Mouse (Mus musculus): ENCODE data around the gene Adarb1. TPM values are rescaled to one million over a fixed set of nuclear protein-coding genes. Genes with fewer than 3 reads are reported as not detected.
"Not testable (repeated sequence)": the region's sequence is repeated elsewhere in the genome, so short reads cannot be mapped to it uniquely, and the experiment has no call there.

Adarb1 gene
- polyA plus RNA-seq, 1 experiment from 2014 or later = 12.4 TPM

DNA sequence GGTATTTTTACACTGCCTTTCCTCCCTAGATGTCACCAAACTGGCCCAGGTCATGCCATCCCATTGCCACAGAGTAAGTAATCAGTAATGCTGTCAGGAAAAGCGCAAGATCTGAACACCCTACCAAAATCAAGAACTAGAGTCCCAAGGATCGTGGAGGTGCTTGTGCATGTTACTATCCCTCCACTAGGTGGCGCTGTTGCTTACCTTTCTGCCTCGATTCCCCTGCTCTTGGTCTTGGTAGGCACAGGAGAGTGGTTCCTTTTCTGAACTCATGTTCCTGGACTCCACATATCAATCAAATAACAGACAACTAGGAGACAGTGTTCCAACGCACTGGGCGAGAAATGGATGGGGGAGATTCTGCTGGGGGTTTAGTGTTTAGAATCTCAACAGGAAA, 135.2 kb downstream of the Adarb1 start:
- CTCF ChIA-PET = interaction anchor here (0.6 to 3.4 kb wide), 11 partner anchors 9 to 226 kb away, joined by 3 to 54 read pairs (median 4); partner anchors contain the start of gene Pofut2
- in situ Hi-C loops (cut with MboI; ENCODE audit: low pct_unique_long_range_greater_than_20kb) = loop anchor here (5.0 kb wide), 2 partner anchors 74 to 229 kb away; no protein-coding TSS in a partner anchor
- POLR2A ChIA-PET = interaction anchor here (1.1 kb wide), 1 partner anchor 71 kb away, joined by 4 read pairs; no protein-coding TSS in a partner anchor

DNA sequence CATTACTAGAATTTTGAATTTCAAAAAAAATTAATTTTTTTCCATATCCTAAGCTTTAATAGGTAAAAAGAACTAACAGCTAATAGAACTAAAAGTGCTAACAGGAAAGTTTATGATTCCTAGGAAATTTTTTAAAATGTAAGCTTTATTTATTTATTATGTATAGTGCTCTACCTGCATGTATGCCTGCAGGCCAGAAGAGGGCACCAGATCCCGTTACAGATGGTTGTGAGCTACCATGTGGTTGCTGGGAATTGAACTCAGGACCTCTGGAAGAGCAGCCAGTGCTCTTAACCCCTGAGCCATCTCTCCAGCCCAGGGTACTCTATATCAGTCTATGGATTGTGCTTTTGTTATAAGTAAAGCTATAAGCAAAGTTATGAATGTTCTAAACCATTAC, 136.0 kb downstream of the Adarb1 start:
- ATAC-seq; DNase-seq (ENCODE audit: low read depth, low spot score); H3K27me3 ChIP-seq: not testable (repeated sequence)
- ChIA-PET POLR2A (interaction anchor here (0.8 to 1.1 kb wide), 2 partner anchors 71 to 73 kb away, joined by 3 to 4 read pairs; no protein-coding TSS in a partner anchor), CTCF (interaction anchor here (0.6 to 3.4 kb wide), 12 partner anchors 9 to 227 kb away, joined by 3 to 54 read pairs (median 3); partner anchors contain the start of gene Pofut2)
- in situ Hi-C loops (cut with MboI; ENCODE audit: low pct_unique_long_range_greater_than_20kb) = loop anchor here (5.0 kb wide), 2 partner anchors 75 to 230 kb away; no protein-coding TSS in a partner anchor

More for the DNA sequence above, 135.2 kb downstream of the Adarb1 start:
- DNase-seq (ENCODE audit: low read depth, low spot score) (no peak), ATAC-seq (peak; percentile 35)
- H3K27me3 ChIP-seq = no peaks in the 10 kb centered on the region
- peak; percentile 92 for TF ChIP-seq CTCF (IDR thresholded peaks at IDR 0.05)

DNA sequence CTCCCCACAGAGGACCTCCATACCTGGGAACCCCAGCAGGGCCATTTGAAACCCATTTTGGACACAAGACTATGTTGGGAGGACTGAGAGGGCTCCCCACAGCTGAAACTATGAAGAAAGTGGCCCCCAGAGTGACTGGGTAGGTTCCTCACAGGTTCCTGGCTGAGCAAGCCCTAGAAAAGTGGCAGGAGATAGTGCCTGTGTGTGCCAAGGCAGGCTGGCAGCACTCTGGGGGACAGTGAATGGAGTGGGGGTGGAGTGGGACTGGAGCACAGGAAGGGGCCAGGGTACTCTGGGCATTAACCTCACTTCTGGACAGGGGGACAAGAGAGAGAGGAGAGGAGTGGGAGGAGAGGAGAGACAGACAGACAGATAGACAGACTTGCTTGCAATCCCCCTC, 144.3 kb downstream of the Adarb1 start:
- DNase-seq (ENCODE audit: low read depth, low spot score) (no peak), ATAC-seq (peak; percentile 41)
- POLR2A ChIA-PET = no interaction called here
- no peaks in the 10 kb centered on the region for H3K27me3 ChIP-seq
- CTCF ChIA-PET = no interaction called here
- in situ Hi-C loops (cut with MboI; ENCODE audit: low pct_unique_long_range_greater_than_20kb) = no loop called here
- no peak for TF ChIP-seq CTCF (IDR thresholded peaks at IDR 0.05)

DNA sequence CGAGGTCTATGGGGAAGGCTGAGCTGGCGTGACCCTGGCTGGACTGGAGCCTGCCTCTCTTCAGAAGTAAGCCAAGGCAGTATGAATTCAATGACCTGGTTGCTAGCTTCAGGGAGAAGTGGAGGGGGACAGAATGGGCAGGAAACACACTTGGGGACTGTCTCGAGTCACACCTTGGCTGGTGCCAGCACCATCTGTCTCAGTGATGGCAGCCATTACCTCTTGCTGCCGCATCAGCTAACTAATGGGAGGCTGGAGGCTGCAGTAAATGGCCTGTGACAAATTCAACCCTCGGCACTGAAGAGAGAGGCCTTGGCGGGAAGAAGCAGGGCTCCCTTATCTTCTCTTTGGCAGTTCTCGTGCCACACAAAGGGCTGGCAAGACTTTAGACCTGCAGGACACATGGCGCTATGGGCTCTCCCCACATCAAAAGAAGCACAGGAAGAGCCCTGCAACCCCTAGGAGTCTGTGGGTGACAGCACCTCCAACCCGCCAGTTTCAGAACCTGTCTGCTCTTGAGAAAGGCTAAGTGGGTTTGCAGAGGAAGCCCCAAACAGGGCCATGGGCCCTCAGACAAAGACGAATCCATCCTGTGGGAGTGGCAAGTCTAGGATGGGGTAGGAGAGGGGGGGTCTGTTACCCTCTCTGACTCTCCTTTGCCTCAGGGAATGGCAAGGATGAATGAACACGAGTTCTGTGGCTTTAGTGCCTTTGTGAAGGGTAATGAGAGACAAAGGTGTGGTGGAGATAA, 144.9 kb downstream of the Adarb1 start:
- TF ChIP-seq CTCF (IDR thresholded peaks at IDR 0.05) = no peak
- POLR2A ChIA-PET = no interaction called here
- in situ Hi-C loops (cut with MboI; ENCODE audit: low pct_unique_long_range_greater_than_20kb) = no loop called here
- CTCF ChIA-PET = interaction anchor here (0.9 kb wide), 1 partner anchor 9 kb away, joined by 3 read pairs; no protein-coding TSS in a partner anchor
- ATAC-seq = no peak
- no peaks in the 10 kb centered on the region for H3K27me3 ChIP-seq
- DNase-seq (ENCODE audit: low read depth, low spot score) = no peak

DNA sequence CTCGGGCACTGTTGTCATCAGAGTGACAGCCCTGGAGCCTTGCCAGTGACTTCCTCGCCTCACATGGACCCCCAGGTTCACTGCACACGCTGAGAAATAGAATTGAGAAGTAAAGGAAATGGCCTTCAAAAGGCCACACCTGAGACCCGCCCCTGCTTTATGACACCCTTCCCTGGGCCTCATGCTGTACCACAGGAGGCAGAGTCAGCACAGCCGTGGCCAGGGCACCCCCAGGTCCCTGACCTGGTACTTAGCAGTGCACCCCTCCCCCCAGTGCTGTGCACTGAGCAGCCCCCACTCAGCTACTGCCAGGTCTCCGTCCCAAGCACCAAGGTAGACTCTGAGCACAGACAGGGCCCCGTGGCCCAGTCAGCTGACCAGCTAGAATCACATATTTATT, 148.9 kb downstream of the Adarb1 start:
- no peaks in the 10 kb centered on the region for H3K27me3 ChIP-seq
- DNase-seq (ENCODE audit: low read depth, low spot score) (no peak), ATAC-seq (no peak)
- CTCF ChIA-PET = no interaction called here
- POLR2A ChIA-PET = no interaction called here
- in situ Hi-C loops (cut with MboI; ENCODE audit: low pct_unique_long_range_greater_than_20kb) = no loop called here
- no peak for TF ChIP-seq CTCF (IDR thresholded peaks at IDR 0.05)

DNA sequence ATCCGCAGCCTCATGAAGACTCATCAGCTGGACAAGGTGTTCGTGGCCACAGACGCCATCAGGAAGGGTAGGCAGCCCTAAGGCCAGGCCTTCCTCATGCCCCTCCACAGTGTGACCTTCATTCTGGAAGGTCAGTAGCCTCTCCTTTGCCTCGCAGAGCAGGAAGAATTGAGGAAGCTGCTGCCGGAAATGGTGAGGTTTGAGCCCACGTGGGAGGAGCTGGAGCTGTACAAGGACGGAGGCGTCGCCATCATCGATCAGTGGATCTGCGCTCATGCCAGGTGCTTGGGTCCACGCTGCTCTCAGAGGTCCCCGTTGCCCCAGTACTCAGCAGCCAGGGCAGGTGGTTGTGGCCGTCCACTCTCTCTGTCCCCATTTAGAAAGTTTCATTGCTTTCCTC, 151.0 kb downstream of the Adarb1 start:
- CTCF ChIA-PET = no interaction called here
- in situ Hi-C loops (cut with MboI; ENCODE audit: low pct_unique_long_range_greater_than_20kb) = no loop called here
- ATAC-seq (no peak), DNase-seq (ENCODE audit: low read depth, low spot score) (no peak)
- H3K27me3 ChIP-seq = no peaks in the 10 kb centered on the region
- no peak for TF ChIP-seq CTCF (IDR thresholded peaks at IDR 0.05)
- POLR2A ChIA-PET = no interaction called here

DNA sequence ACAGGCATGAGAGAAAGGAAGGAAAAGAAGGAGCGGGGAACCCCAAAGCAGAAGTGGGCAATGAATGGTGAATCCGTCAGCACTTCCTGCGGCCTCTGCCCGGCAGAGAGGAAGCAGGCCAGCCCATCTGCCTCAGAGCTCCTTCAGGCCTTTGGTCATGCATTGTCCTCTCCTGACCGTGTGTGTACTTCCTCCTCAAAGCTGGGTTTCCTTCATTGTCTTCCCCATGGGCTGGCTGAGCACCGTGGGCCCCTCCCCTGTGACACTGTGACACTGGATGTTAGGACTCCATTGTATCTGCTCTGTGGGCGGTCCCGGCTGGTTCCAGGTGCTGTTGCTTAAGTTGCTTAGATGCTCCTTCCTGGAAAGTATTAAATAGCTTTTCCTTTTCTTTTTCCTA, 151.8 kb downstream of the Adarb1 start:
- ATAC-seq = no peak
- CTCF ChIA-PET = interaction anchor here (0.9 kb wide), 1 partner anchor 28 kb away, joined by 3 read pairs; no protein-coding TSS in a partner anchor
- no peak for DNase-seq (ENCODE audit: low read depth, low spot score)
- POLR2A ChIA-PET = no interaction called here
- H3K27me3 ChIP-seq = no peaks in the 10 kb centered on the region
- in situ Hi-C loops (cut with MboI; ENCODE audit: low pct_unique_long_range_greater_than_20kb) = no loop called here
- TF ChIP-seq CTCF (IDR thresholded peaks at IDR 0.05) = no peak

DNA sequence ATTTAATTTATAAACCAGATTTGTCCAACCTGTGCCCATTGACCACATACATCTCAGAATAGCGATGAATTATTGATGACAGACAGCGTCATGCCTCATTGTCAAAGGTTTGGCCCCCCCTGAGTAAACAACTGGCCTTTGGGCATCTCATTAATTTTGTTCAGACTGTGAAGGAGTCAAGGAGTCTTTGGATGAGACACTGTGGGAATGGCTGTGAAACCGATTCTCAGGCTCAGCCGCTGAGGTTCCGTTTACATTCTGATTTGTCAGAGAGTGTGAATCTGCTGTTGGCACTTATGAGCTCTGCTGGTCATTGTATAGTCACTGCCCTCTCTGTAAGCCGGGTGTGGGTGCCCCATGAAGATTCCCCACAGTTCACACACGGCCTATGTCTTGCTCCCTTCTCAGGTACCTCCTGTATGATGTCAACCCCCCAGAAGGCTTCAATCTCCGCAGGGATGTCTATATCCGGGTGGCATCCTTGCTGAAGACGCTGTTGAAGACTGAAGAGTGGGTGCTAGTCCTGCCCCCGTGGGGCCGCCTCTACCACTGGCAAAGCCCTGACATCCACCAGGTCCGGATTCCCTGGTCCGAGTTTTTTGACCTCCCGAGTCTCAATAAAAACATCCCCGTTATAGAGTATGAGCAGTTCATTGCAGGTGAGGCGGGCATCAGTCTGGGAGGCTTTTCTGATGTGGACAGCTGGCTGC, 157.7 kb downstream of the Adarb1 start:
- CTCF ChIA-PET = interaction anchor here (0.9 kb wide), 1 partner anchor 22 kb away, joined by 3 read pairs; no protein-coding TSS in a partner anchor
- ATAC-seq = no peak
- in situ Hi-C loops (cut with MboI; ENCODE audit: low pct_unique_long_range_greater_than_20kb) = no loop called here
- no peaks in the 10 kb centered on the region for H3K27me3 ChIP-seq
- DNase-seq (ENCODE audit: low read depth, low spot score) = no peak
- POLR2A ChIA-PET = interaction anchor here (0.5 kb wide), 1 partner anchor 315 kb away, joined by 3 read pairs; no protein-coding TSS in a partner anchor
- TF ChIP-seq CTCF (IDR thresholded peaks at IDR 0.05) = no peak

DNA sequence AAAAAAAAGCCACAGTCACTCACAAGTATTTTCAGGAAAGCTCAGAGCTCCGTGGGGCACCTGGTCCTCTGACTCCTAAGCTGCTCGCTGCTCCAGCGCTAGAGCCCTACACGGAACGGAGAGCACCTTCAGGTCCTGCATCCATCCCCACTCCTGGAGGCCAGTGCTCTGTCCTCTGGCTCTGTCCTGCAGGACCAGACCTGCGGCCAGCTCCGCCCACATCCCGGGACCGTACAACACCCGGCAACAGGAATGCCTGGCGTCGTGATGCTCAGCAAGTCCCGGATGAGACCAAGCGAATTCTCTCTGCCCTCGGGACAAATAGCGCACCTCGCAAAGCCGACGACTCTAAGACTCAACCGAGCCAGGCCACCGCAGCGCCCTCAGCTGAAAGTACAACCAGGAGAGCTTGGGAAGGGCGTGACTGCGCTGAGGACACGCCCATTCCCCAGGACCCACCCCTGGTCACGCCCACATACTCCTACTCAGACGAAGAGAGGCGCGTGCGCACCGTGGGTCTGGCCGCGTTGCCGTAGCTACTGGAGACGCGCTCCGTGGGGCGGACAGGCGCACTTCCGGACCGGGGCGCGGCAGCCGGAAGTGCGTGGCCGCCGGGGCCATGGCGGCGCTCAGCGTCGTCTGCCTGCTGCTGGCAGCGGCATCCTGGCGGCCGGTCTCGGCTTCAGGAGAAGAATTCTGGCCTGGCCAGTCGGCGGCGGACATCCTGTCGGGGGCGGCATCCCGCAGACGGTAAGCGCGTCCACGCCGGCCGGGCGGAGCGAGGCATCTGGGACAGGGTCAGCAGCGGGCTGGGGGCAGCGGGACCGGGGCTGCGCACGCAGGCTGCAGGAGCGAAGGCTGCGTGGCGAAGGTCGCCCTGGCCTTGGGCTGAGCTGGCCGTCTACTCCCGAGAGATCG, 159.1 kb downstream of the Adarb1 start, which contains the start of gene Pofut2:
Pofut2 (plus strand) TSS at position 515 of the 918 bp plus-strand sequence.
- H3K27me3 ChIP-seq = no peaks in the 10 kb centered on the region
- in situ Hi-C loops (cut with MboI; ENCODE audit: low pct_unique_long_range_greater_than_20kb) = loop anchor here (10.0 kb wide), 1 partner anchor 424 kb away; no protein-coding TSS in a partner anchor
- no peak for TF ChIP-seq CTCF (IDR thresholded peaks at IDR 0.05)
- ATAC-seq (peak; percentile 85), DNase-seq (ENCODE audit: low read depth, low spot score) (peak; percentile 91)
- CTCF ChIA-PET = interaction anchor here (1.0 to 3.7 kb wide), 5 partner anchors 23 to 164 kb away, joined by 3 to 23 read pairs (median 3); no protein-coding TSS in a partner anchor
- POLR2A ChIA-PET = interaction anchor here (0.6 to 1.0 kb wide), 4 partner anchors 101 to 285 kb away, joined by 3 to 9 read pairs (median 4); no protein-coding TSS in a partner anchor

Data from Patski (cell line).